Mouse (Mus musculus) cerebellum, postnatal 25 days (tissue): ENCODE measurements around the gene Rhoc.
"Not testable (repeated sequence)": the region's sequence is repeated elsewhere in the genome, so short reads cannot be mapped to it uniquely, and the experiment has no call there.

ENCODE experiments used
- DNase-seq, 2 experiments: peaks; one replicate each; pipeline ENCODE4 v3.0.0; 2021; ENCODE audit warnings: mixed read lengths in 2 of 2

Rhoc gene

DNA sequence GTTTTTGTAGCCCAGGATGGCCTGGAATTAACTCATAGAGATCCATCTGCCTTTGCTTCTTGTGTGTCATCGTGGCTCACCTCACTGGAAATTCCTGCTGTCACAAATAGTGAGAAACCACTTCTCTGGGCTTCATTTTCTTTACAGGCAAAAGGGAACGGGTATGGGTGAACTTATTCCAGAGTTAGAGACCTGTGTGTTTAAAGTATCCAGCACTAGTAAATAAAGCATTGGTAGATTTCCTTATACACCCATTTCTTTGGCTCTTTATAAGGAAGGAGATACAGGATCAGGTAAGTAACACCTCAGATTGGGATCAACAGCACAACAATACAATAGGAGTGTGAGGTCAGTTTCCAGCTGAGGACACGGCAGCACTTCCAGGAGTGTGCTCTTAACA is at the start of gene Rhoc:
TSS of gene Rhoc (plus strand) at position 301 of the 400 bp plus-strand sequence.
- DNase-seq, result no peak

DNA sequence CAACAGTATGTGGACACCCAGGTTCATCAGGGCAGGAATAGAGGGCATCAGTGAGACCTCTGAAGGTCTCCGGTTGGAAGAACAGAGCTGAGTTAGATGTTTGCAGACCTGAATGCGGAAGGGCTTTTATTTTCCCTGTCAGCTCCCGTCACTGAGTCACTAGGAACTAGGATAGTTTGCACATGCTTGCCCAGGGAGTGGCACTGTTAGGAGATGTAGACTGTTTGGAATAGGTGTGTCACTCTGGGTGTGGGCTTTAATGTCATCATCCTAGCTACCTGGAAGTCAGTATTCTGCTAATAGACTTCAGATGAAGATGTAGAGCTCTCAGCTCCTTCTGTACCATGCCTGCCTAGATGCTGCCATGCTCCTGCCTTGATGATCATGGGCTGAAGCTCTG is 46.2 kb upstream of the Rhoc start:
- no peak for DNase-seq

GRCm38 (mm10) chr3:104743161-104743560 is 45.0 kb upstream of the Rhoc start:
- DNase-seq, result no peak

DNA sequence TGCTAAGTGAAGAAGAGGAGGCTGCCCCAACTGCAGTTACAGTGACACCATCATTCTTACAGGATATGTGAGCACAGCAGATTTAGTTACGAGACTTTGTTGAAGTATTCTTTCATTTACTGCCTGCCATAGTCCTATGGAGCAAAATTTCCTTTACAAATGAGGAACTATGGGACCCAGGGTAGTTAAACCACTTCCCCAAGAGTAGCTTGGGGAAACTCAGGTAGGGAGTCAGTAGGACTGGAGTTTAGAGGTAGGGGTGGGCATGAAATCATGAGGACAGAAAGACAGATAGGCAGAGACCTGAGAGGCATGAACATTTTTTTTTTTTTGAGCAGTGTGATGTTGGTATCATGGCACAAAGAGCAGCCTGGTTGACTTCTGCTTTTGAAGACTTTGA is 44.3 kb upstream of the Rhoc start:
- no peak for DNase-seq

DNA sequence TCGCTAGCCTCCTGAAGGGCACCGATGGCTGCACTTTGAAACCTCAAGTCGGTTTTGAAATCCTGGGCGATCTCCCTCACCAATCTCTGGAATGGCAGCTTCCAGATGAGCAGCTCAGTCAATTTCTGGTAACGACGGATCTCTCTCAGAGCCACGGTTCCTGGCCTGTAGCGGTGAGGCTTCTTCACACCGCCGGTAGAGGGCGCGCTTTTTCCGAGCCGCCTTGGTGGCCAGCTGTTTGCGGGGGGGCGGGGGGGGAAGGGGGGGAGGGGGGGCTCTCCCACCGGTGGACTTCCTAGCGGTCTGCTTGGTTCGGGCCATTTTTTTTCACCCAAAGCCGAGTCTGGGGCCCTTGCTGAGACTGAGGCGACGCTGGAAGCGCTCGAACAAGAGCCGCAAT is 35.3 kb upstream of the Rhoc start:
- DNase-seq, result peak in 1 of 2 experiments; percentile 11

- peak; percentile 76 to 87 for DNase-seq
Observed at GRCm38 (mm10) chr3:104758406-104758805, 29.8 kb upstream of the Rhoc start.

- DNase-seq, result no peak
Observed at GRCm38 (mm10) chr3:104758869-104759268, 29.3 kb upstream of the Rhoc start.

DNA sequence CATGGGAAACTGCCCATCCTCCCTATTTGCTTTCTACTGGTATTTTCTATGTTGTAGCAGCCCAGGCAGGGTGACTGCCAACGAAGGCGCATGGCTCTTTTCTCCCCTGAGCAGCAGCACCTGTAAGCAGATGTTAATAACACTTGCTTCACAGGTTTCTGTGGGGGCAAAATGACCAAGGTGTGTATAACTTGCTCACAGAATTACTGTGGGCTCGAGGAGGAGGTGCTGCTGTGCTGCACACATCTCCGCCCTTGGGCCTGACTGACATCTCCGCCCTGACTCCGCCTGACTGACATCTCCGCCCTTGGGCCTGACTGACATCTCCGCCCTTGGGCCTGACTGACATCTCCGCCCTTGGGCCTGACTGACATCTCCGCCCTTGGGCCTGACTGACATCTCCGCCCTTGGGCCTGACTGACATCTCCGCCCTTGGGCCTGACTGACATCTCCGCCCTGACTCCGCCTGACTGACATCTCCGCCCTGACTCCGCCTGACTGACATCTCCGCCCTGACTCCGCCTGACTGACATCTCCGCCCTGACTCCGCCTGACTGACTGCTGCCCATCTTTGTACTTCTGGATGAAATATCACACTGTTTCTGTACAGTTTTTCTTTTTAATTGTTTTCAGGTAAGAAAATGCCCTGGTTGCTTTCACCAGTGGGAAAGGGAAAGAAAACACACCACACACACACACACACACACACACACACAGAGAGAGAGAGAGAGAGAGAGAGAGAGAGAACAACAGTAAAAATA is 25.9 kb upstream of the Rhoc start:
- not testable (repeated sequence) for DNase-seq

GRCm38 (mm10) chr3:104765021-104765420 is 23.2 kb upstream of the Rhoc start:
- DNase-seq, result no peak

- DNase-seq, result no peak
Observed at GRCm38 (mm10) chr3:104767141-104767540, 21.0 kb upstream of the Rhoc start.

DNA sequence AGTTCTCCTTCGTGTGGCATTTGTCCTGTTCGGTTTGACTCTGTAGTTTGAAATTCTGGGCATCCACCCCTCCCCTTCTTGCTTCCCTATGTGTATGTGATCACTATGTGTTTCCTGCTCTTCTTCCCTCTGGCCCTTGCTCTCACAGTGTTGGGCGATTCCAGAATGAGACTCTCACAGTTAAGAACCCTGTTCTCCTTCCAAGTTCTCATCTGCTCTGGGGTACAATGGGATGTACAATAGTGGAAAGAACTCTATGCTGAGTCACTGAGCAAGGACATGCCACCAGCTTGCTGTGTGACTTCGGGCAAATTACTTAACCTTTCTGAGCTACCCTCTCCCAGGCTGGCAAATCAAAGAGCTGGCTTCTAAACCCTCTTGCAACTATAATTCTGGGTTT is 20.5 kb upstream of the Rhoc start:
- DNase-seq, result no peak

DNA sequence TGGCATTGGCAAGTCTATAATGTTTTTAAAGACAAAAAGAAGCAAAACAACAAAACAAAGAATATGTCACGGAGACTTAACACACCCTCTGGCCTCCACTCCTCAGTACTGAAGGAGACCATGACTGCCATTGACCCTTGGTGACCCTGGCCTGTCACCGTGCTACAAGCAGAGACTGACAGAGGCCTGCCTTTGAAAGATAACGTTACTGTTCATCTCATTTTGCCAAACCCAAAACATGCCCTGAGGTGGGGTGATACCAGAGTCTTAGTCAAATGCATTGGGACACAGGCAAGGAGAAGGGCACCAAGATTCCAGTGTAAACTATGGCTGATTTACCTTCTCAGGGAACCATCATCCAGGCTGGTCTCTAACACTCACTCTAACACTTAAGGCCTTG is 19.0 kb upstream of the Rhoc start:
- DNase-seq, result no peak

GRCm38 (mm10) chr3:104770035-104770434 is 18.1 kb upstream of the Rhoc start:
- peak in 1 of 2 experiments; percentile 55 for DNase-seq

DNA sequence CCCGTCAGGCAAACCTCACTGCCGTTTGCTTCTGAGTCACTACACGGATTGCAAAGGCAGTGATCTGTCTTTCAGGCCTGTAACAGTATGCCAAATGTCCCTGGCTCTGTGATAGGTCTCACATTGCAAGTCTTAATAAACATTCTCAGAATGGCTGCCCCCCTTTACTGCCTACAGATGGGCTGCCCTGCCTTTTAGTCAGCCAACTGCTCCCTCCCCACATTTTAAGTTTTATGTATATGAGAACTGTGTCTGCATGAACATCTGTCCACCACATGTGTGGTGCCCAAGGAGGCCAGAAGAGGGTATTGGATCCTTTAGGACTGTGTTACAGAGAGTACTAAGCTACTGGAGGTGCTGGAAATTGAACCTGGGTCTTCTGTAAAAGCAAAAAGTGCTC is 17.3 kb upstream of the Rhoc start:
- DNase-seq, result no peak

GRCm38 (mm10) chr3:104771460-104771859 is 16.7 kb upstream of the Rhoc start:
- no peak for DNase-seq

- no peak for DNase-seq
Observed at GRCm38 (mm10) chr3:104773301-104773700, 14.9 kb upstream of the Rhoc start.

- no peak for DNase-seq
Observed at GRCm38 (mm10) chr3:104777342-104777741, 10.8 kb upstream of the Rhoc start.

DNA sequence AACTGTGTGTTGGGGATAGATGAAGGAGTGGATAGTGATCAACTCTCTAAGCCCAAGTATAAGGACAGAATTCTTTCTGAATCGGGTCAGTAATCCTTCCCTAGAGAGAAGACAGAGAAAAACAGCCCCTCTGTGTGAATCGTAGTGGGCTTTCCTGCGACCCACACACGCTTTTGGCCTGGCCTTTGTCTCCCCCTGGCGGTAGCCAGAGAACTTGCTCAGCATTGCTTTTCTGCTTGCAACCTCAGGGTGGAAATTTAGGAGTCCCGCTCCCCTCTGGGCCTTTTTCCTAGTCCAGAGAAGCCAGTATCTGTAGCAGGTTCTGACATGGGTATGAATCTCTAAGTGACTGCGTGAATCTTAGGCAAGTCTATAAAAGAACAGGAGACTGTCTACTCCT is 8.2 kb upstream of the Rhoc start:
- DNase-seq, result peak; percentile 62 to 73

DNA sequence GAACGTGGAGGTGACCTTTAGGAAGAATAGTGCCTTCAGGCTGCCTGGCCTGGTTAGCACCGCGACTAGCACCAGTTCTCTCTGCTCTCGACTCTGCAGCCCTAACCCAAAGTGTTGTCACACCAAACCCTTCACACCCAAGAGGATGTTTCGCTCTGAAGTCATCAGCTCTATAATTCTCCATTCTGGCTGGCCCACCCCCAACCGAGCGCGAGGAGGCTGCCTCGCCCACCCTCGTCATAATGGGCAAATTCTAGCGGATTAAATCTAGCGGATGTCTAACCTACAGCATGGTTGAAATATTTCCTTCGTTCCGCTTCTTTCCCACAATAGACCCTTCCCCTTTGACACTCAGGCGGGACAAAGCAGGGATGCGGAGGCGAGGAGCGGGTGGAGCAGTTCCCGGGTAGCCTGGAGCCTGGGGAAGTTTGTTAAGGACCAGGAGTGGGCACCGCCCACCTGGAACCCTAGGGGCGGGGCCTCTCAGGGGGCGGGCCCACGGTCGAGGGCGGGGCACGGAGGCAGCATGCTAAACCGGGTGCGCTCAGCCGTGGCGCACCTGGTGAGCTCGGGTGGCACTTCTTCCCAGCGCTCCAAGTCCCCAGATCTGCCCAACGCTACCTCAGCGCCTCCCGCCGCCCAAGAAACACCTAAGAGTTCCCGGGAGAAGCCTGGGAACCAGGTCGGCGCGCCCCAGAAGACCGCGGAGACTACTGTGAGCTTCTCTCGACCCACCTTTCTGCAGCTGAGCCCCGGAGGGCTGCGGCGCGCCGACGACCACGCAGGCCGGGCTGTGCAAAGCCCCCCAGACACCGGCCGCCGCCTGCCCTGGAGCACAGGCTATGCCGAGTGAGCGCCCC is 7.4 kb upstream of the Rhoc start, which contains the start of gene Ppm1j:
TSS of gene Ppm1j (plus strand) at position 496 of the 860 bp plus-strand sequence.
- DNase-seq, result peak; percentile 24 to 66

- DNase-seq, result peak; percentile 15 to 42
Observed at GRCm38 (mm10) chr3:104781471-104781903, 6.7 kb upstream of the Rhoc start, which contains the start of gene Fam19a3. TSS of gene Fam19a3 (minus strand) at chr3:104781840.

- no peak for DNase-seq
Observed at GRCm38 (mm10) chr3:104782061-104782681, 6.0 kb upstream of the Rhoc start.

GRCm38 (mm10) chr3:104783971-104784500 is 4.1 kb upstream of the Rhoc start:
- DNase-seq, result no peak

GRCm38 (mm10) chr3:104785284-104785683 is 2.9 kb upstream of the Rhoc start:
- no peak for DNase-seq
